Comparison of ENCODE assay signal across 17 mouse cellular contexts in the genomic region with DNA sequence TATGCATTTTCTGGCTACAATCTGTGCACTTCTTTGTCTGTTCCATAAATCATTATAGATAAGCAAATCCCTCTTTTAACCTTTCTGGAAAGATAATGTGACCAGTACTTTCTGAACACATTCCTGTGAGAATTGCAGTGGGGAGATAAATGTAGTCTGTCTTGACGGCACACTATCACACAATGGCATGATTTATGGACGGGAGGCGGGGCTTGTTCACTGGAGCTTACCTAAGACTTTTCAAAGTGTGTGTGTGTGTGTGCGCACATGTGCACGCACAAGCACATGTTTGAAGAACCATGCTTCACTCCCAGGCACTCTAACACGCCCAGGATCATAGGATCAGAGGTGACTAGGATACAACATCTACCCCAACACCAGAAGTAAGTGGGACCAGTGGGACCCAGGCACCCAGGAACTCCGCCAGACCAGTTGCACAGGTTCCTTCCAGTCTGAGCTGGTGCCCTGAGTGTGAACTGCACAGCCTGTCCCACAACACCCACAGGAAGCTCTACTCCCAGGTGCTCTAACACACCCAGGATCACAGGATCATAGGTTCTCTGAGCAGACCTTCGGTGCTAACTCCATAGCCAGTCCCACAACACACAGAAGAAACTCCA.
A peak's percentile ranks its signal among the peaks of the same experiment; 100 is the strongest.
DNase-seq lines count a peak whose midpoint lies in the region; ATAC-seq lines count a peak whose summit lies in the region.
"Had no signal": no experiment of that assay in that cellular context is flagged by ENCODE, and none has a peak within 500 bp of the region (broad histone marks: within the 10 kb centered on the region; RNA-seq: fewer than 3 reads in every experiment).

No protein-coding gene starts in this region.

- no peaks in the 10 kb centered on the region for H3K9me3 ChIP-seq in kidney, embryonic 15.5 days (replicated peaks)
- no peaks in the 10 kb centered on the region for H3K9me3 ChIP-seq in liver, embryonic 11.5 days (ENCODE audit: control insufficient read depth, low read length)
- H3K9me3 ChIP-seq in stomach, embryonic 15.5 days: no peaks in the 10 kb centered on the region
- H3K9me3 ChIP-seq: forebrain, embryonic 12.5 days; limb, embryonic 12.5 days had no signal

- H3K9ac ChIP-seq in kidney, embryonic 15.5 days: no peak overlapping the region
- H3K9ac ChIP-seq in liver, embryonic 11.5 days (ENCODE audit: low read depth, low read length): no peak overlapping the region
- H3K9ac ChIP-seq in stomach, embryonic 15.5 days: no peak overlapping the region
- H3K9ac ChIP-seq: forebrain, embryonic 12.5 days; limb, embryonic 12.5 days had no signal

- no peak overlapping the region for H3K4me3 ChIP-seq in kidney, embryonic 15.5 days (replicated peaks)
- no peak overlapping the region for H3K4me3 ChIP-seq in liver, embryonic 11.5 days (ENCODE audit: low read depth, low read length)
- no peak overlapping the region for H3K4me3 ChIP-seq in stomach, embryonic 15.5 days (replicated peaks)
- H3K4me3 ChIP-seq: forebrain, embryonic 12.5 days; left cerebral cortex, adult 2 months; limb, embryonic 12.5 days had no signal

- no peak overlapping the region for H3K4me2 ChIP-seq in kidney, embryonic 15.5 days
- no peak overlapping the region for H3K4me2 ChIP-seq in liver, embryonic 11.5 days
- no peak overlapping the region for H3K4me2 ChIP-seq in stomach, embryonic 15.5 days
- H3K4me2 ChIP-seq: forebrain, embryonic 12.5 days; heart, embryonic 11.5 days; limb, embryonic 12.5 days had no signal

- peaks cover 4% of the 10 kb centered on the region for H3K4me1 ChIP-seq in kidney, embryonic 15.5 days
- H3K4me1 ChIP-seq in liver, embryonic 11.5 days (replicated peaks; ENCODE audit: control insufficient read depth, insufficient read depth, low read length): peaks cover 4% of the 10 kb centered on the region; the same call in 1 of the 2 replicates
- H3K4me1 ChIP-seq in stomach, embryonic 15.5 days: no peaks in the 10 kb centered on the region
- H3K4me1 ChIP-seq: forebrain, embryonic 12.5 days; limb, embryonic 12.5 days had no signal

- WGBS in kidney, embryonic 15.5 days: 66% methylated on average over 8 of the region's 8 CpGs
- 64% methylated on average over 8 of the region's 8 CpGs for WGBS in liver, embryonic 11.5 days
- WGBS in stomach, embryonic 15.5 days: 45% methylated on average over 8 of the region's 8 CpGs

- H3K27ac ChIP-seq in kidney, embryonic 15.5 days: no peak overlapping the region
- no peak overlapping the region for H3K27ac ChIP-seq in liver, embryonic 11.5 days (ENCODE audit: low read depth, low read length)
- peak overlapping the region; percentile 9; the same call in 1 of the 2 replicates for H3K27ac ChIP-seq in stomach, embryonic 15.5 days
- H3K27ac ChIP-seq: forebrain, embryonic 12.5 days; left cerebral cortex, adult 2 months; limb, embryonic 12.5 days had no signal

- no peaks in the 10 kb centered on the region for H3K36me3 ChIP-seq in kidney, embryonic 15.5 days
- no peaks in the 10 kb centered on the region for H3K36me3 ChIP-seq in liver, embryonic 11.5 days (ENCODE audit: control insufficient read depth, insufficient read depth, low read length)
- H3K36me3 ChIP-seq in stomach, embryonic 15.5 days: no peaks in the 10 kb centered on the region
- H3K36me3 ChIP-seq: forebrain, embryonic 12.5 days; limb, embryonic 12.5 days had no signal

- DNase-seq in kidney, adult 9 months: no peak
- peak; percentile 31 for DNase-seq in embryo, embryonic 11 days
- DNase-seq in liver, embryonic 11.5 days (ENCODE audit: low spot score): no peak
- DNase-seq in layer of hippocampus, adult 9-11 months: no peak
- DNase-seq in ovary, postnatal 14 days (ENCODE audit: low spot score): no peak
- DNase-seq: adrenal gland, adult 2 months; cerebellum, adult 11 months; gastrocnemius, postnatal 36 days; kidney, adult 18-20 months; right cerebral cortex, adult 18-20 months; thymus, adult 2 months had no signal

- no peaks in the 10 kb centered on the region for H3K27me3 ChIP-seq in kidney, embryonic 15.5 days
- H3K27me3 ChIP-seq in liver, embryonic 11.5 days (replicated peaks; ENCODE audit: control insufficient read depth, insufficient read depth, low read length): no peaks in the 10 kb centered on the region
- no peaks in the 10 kb centered on the region for H3K27me3 ChIP-seq in stomach, embryonic 15.5 days (replicated peaks)
- H3K27me3 ChIP-seq: forebrain, embryonic 12.5 days; limb, embryonic 12.5 days had no signal

- ATAC-seq in kidney, embryonic 15.5 days (replicated peaks; ENCODE audit: low FRiP score): 0 out of 2 replicates have a peak, but pooled peaks have one; percentile 49
- peak; percentile 54 for ATAC-seq in liver, embryonic 11.5 days (replicated peaks; ENCODE audit: low FRiP score)
- ATAC-seq in stomach, embryonic 15.5 days (ENCODE audit: insufficient read depth, low FRiP score, low read depth): peak; percentile 84
